Mouse (Mus musculus) adrenal gland, adult 18-20 months (tissue): ENCODE measurements around the gene Crispld2. TPM values are rescaled to one million over a fixed set of nuclear protein-coding genes. Genes with fewer than 3 reads are reported as not detected.
A peak's percentile ranks its signal among the peaks of the same experiment; 100 is the strongest.

ENCODE experiments used
- DNase-seq, 2 experiments: peaks; one replicate each; pipeline ENCODE4 v3.0.0; 2021 to 2022; ENCODE audit warnings: low spot score in 2 of 2
- total RNA-seq, 2 experiments: library from RNA; stranded (reverse); gene quantifications; 1 replicate in 1 of 2; 2 replicates in 1 of 2; pipeline ENCODE4 v1.2.3; 2021

Crispld2 gene
- total RNA-seq, 2 experiments from 2014 or later: 9.5 to 12.8 TPM

- no peak for DNase-seq
These were observed 73.4 kb downstream of the Crispld2 start for GRCm38 (mm10) chr8:120065611-120066010.

- DNase-seq: no peak
These were observed 74.0 kb downstream of the Crispld2 start for GRCm38 (mm10) chr8:120066226-120066625.

DNA sequence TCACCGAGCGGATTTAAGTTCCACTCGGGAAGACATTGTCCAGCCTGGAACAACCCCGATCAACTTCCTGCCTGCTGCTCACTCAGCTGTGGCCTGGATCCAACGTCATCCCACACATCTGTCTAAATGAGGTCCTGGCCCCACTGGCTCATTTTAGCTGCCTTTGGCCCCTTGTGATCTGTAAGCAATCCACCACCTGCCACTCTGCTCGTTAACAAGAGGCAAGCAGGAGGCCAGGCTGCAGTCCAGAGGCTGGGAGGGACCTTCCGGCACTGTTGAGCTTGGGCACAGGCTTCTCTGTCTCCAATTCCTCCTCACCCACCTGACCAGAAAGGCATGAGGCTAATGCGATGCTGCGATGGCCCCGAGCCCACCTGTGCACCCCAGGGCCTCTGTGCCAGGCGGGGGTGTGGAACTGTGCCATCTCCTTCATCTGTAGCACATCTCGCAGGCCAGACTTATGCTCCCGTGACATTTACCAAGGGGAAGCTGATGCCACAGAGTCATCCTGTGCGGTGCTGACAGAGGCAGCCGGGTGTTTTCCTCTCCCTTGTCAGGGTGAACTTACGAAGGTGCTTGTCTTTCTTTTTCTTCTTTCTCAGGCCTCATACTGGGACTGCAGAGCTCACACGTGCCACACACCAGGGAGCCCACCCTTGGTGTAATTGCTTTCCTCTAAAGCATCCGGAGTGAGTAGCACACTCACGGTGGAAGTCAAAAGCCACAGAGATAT is 75.9 kb downstream of the Crispld2 start:
- no peak for DNase-seq

GRCm38 (mm10) chr8:120071684-120072083 is 79.4 kb downstream of the Crispld2 start:
- DNase-seq: peak; percentile 83 to 86

DNA sequence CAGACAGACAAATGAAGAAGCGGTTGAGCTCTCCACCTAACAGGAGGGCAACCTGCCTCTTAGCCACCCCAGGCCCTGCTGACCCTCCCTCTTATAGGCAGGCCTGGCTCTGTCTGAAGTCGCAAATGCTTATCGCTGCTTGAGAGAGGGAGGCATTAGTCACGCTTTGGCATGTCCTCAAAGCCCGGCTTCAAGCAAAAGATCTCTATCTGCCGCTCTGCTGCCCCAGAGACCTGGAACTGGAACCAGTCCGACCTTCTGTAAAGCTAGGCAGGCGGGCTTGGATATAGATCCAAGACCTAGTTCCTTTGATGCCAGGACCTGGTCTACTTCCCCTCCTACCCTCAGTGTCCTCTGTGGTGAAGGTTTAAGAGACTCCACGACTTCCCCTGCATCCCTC is 80.0 kb downstream of the Crispld2 start:
- peak; percentile 41 to 48 for DNase-seq

DNA sequence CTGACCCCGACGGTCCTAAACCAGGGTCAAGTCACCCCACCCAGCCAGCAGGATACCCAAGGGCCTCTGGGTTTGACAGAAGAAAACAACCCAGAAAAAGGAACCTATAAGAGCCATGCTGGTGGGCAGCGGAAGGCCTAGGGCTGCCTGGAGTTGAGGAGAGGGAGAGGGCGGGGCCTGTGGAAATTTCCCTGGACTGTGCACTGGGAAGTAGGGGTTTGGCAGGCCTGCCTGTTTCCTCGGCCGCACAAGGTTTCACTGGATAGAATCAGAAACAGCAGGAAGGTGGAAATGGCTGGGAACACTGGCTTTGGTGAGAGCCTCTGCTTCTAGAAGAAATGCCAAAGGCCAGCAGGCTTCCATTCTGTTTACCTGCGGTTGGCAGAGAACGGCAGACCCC is 80.6 kb downstream of the Crispld2 start:
- no peak for DNase-seq

- DNase-seq: no peak
These were observed 82.3 kb downstream of the Crispld2 start for GRCm38 (mm10) chr8:120074516-120074915.

DNA sequence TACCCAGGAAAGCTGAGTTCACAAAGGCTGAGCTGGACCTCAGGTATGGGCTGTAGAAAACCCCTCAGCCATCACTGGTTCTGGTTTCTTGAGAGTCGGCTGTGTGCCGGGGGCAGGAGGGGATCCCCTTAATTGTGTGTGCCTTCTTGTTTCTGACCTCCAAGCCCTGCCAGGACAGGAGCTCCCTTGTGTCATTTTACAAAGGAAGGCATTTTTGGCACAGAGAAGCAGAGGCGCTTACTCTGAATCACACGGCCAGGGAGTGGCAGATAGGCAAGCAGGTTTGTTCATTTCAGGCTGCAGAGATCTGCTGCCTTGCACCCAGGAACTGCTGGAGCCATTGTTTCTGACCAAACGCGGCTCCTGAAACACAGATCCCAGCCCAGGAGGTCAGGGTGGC is 83.1 kb downstream of the Crispld2 start:
- no peak for DNase-seq

GRCm38 (mm10) chr8:120078080-120078479 is 85.8 kb downstream of the Crispld2 start:
- DNase-seq: peak; percentile 78 to 84

DNA sequence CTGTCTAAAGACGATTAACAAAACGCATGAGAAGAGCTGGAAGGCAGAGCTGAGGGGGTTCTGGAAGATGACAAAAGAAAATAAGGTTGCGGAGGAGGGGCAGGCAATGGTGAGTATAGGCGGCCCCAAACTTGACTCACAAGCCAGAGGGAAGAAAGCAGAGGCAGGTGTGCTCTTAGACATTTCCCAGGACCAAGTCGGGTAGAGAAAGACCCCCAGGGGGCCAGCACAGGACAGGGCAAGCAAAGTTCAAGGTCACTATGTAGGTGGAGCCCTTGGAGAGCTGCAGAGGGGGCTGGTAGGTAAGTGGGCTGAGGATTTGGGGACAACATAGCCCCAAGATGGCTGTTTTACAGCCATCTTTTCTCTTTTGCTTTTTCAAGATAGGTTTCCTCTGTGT is 87.1 kb downstream of the Crispld2 start:
- no peak for DNase-seq

DNA sequence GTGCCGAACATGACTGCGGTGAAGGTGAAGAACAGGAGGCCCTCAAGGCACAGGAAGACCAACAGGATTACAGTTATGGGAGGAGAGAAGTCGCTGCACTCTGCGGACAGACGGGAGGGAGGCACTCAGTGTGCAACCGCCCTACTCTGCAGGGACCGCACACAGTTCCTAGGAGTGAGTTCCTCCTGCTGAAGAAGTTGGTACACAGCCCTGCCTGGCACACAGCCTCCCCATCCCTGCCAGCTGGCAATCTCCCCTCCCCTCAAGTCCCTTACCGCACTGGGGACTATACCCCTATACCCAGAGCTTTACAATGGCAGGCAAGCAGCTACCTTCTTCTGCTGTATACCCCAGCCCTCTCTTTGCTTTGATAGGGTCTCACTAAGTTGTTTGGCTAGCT is 91.0 kb downstream of the Crispld2 start:
- no peak for DNase-seq

- no peak for DNase-seq
These were observed 92.5 kb downstream of the Crispld2 start for GRCm38 (mm10) chr8:120084783-120085182.

DNA sequence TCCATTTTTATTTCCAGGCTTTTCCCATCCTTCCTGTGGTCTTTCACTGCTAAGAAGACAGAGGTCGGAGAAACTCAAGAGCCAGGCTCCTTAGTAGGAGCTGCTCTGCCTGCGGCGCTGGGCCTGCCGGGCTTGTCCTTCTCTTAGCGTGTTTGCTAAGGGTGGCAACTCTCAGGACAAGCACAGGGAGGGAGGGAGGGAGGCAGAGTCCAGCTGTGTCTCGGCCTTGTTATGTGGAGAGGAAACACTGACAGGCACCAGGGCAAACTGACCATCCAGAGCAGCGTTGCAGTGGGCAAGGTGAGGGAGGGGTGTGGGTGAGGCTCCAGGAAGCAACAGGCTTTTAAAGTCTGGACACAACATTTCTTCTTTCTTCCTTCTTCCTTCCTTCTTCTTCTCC is 97.3 kb downstream of the Crispld2 start:
- DNase-seq: no peak

DNA sequence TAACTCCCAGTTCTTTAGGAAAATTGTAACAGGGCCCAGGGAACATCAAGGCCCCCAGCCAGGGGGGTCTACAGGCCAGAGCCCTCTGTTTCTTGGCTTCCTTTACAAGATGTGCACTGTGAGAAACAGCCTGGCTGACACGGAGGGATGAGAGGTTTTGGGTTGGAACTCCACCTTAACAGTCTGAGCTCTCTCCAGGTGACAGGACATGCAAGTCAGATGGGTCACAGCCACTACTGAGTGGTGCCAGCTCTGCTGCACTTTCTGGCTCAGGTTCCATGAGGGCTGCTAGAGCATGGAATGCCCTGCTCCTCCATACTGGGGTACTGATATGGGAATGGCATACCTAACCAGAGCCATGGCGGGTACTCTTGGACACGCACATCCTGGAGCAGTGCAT is 98.8 kb downstream of the Crispld2 start:
- no peak for DNase-seq

GRCm38 (mm10) chr8:120093103-120093502 is 100.9 kb downstream of the Crispld2 start:
- DNase-seq: no peak

DNA sequence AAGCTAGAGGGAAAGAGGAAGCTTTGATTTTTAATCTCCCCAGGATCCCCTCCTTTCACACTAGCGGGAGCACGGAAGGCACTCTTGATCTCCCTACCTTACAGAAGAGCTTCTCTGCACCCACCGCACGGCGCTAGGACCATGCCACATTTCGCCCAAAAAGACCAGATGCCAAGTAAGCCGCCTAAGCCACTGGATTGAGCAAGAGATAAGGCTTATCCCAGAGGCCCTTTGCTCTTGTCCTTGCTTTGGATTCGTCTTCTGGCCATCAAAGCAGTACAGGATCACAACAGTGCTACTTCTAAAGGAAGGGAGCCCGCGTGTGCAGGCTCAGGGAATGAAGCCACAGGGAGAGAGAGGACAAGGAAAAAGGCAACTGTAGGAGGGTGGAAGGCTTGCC is 102.6 kb downstream of the Crispld2 start:
- DNase-seq: no peak

DNA sequence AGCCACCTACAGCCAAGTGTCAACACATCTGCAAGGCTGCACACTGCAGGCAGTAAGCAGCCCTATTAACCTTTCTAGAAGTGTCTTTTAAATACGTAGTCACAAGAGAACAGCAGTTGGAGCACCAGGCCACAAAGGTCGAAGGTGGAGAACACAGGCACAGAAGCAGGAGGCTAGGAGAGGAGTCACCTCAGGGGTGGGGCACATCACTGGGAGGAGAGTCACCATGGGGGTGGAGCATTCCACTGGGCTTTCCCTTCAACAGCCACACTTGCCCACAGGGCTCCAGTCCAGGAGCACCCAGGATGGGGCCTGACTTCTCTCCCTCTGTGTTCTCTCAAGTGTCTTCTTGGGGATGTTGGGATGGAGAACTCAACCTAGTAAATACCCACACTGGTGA is 104.2 kb downstream of the Crispld2 start:
- no peak for DNase-seq

GRCm38 (mm10) chr8:120100388-120101067 is 108.3 kb downstream of the Crispld2 start:
- no peak for DNase-seq

- peak; percentile 82 to 85 for DNase-seq
These were observed 109.1 kb downstream of the Crispld2 start, which contains the start of gene Zdhhc7 for GRCm38 (mm10) chr8:120101068-120101972. Zdhhc7 (minus strand) TSS chr8:120101482.
